Mouse (Mus musculus) Patski (cell line): ENCODE results near the gene Grik4. TPM values are rescaled to one million over a fixed set of nuclear protein-coding genes. Genes with fewer than 3 reads are reported as not detected.
"Not testable (repeated sequence)": the region's sequence is repeated elsewhere in the genome, so short reads cannot be mapped to it uniquely, and the experiment has no call there.

Source experiments
- ATAC-seq: fragments of 100-300 bp; one replicate; pipeline ENCODE4 v1.8.0; 2021
- CTCF ChIA-PET: fragments of 350-600 bp; sonication (Branson Sonifier 250); formaldehyde crosslinking; loops from one replicate; lab custom pipeline; 2022; ENCODE audit warnings: inconsistent platforms; lab: Charles Lee
- POLR2A ChIA-PET: fragments of 350-600 bp; sonication (Branson Sonifier 250); formaldehyde crosslinking; loops from one replicate; lab custom pipeline; 2022; ENCODE audit warnings: antibody characterized with exemption, inconsistent platforms; lab: Charles Lee
- DNase-seq: peaks from one replicate; pipeline ENCODE4 v3.0.0-alpha.2; 2011; ENCODE audit warnings: low read depth, low spot score
- H3K27me3 ChIP-seq: fragments of 371-371 bp; one replicate; pipeline ENCODE4 v1.5.1; 2021
- CTCF ChIP-seq: fragments of 100-300 bp; IDR thresholded peaks from one replicate; pipeline ENCODE4 v1.5.1; 2021
- in situ Hi-C: fragments of 300-500 bp; cut with MboI; formaldehyde crosslinking; loops from 3 replicates; pipeline ENCODE4 v1.11.1; 2018; ENCODE audit warnings: low pct_unique_long_range_greater_than_20kb, mixed read lengths
- polyA plus RNA-seq: library from polyadenylated mRNA; unstranded; gene quantifications from one replicate; pipeline ENCODE4 v1.2.3, GENCODE M21; 2021

Grik4 gene
- polyA plus RNA-seq, 1 experiment from 2014 or later = 0.09 TPM

- H3K27me3 ChIP-seq = peaks cover 58% of the 10 kb centered on the region
- POLR2A ChIA-PET = no interaction called here
- CTCF ChIA-PET = interaction anchor here (1.1 kb wide), 1 partner anchor 159 kb away, joined by 3 read pairs; the partner anchor contains the start of gene Grik4
- in situ Hi-C loops = loop anchor here (5.0 kb wide), 1 partner anchor 157 kb away; the partner anchor contains the start of gene Grik4
- DNase-seq (no peak), ATAC-seq (no peak)
- no peak for TF ChIP-seq CTCF
Observed at GRCm38 (mm10) chr9:42785173-42785830, 159.0 kb downstream of the Grik4 start.

DNA sequence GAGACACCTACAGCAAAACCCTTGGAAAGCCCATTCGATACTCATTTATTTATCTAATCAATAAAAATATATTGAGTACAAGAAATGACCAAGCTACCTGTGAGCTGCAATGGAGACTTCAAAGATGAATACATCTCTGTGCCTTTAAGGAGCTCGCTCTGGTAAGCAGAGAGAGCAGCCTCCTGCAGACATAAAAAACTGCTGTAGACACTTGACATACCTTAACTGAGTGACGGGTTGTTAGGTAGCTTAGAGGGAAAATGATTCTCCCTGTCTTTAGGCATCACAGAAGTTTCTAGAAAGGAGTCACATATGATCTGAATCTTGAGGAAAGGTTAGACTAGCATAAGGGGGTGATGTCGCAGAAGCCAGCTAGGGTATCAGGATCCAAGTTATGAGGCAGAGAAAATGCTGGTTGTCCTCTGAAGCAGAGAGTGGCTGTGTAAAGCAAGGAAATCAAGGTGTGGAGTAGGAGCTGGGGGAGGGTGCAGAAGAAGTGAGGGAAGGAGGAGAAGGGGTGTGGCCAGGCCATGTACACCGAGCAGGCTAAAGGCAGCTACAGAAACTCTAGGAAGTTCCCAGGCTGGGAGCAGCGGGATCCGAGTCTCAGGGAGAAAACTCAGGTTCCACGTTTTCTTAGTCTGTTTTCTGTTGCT lies 160.9 kb downstream of the Grik4 start:
- POLR2A ChIA-PET = no interaction called here
- DNase-seq = no peak
- in situ Hi-C loops = no loop called here
- CTCF ChIA-PET = no interaction called here
- peaks cover 48% of the 10 kb centered on the region for H3K27me3 ChIP-seq
- no peak for ATAC-seq
- TF ChIP-seq CTCF = no peak

GRCm38 (mm10) chr9:42778471-42779263 lies 165.6 kb downstream of the Grik4 start:
- POLR2A ChIA-PET, in situ Hi-C loops, DNase-seq, ATAC-seq: not testable (repeated sequence)
- H3K27me3 ChIP-seq = peaks cover 30% of the 10 kb centered on the region
- CTCF ChIA-PET = interaction anchor here (1.3 kb wide), 1 partner anchor 10 kb away, joined by 3 read pairs; no protein-coding TSS in a partner anchor

GRCm38 (mm10) chr9:42777913-42778312 lies 166.4 kb downstream of the Grik4 start:
- no peak for ATAC-seq
- in situ Hi-C loops = no loop called here
- H3K27me3 ChIP-seq = peaks cover 27% of the 10 kb centered on the region
- no peak for TF ChIP-seq CTCF
- no peak for DNase-seq
- ChIA-PET CTCF (no interaction called here), POLR2A (no interaction called here)

DNA sequence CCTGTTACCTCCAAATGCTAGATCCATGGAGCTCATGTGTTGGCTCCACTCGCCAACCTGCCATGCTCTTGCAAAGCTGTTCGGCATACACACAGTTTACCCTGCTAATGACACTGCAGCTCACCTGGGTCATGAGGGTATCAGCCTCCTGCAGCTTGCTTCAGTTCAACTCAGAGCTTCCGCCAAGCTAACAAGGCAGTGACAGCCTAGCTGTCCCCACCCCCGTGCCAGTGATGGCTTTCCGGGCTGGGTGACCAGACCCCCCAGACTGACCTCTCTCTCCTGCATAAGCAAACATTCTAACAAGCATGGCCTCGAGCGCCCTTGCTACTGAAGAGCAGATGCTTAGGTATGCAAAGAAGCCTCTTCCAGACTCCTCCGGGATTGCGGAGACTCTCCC lies 167.5 kb downstream of the Grik4 start:
- no peak for TF ChIP-seq CTCF
- in situ Hi-C loops = no loop called here
- ChIA-PET POLR2A (no interaction called here), CTCF (no interaction called here)
- H3K27me3 ChIP-seq = peaks cover 20% of the 10 kb centered on the region
- DNase-seq (no peak), ATAC-seq (no peak)

DNA sequence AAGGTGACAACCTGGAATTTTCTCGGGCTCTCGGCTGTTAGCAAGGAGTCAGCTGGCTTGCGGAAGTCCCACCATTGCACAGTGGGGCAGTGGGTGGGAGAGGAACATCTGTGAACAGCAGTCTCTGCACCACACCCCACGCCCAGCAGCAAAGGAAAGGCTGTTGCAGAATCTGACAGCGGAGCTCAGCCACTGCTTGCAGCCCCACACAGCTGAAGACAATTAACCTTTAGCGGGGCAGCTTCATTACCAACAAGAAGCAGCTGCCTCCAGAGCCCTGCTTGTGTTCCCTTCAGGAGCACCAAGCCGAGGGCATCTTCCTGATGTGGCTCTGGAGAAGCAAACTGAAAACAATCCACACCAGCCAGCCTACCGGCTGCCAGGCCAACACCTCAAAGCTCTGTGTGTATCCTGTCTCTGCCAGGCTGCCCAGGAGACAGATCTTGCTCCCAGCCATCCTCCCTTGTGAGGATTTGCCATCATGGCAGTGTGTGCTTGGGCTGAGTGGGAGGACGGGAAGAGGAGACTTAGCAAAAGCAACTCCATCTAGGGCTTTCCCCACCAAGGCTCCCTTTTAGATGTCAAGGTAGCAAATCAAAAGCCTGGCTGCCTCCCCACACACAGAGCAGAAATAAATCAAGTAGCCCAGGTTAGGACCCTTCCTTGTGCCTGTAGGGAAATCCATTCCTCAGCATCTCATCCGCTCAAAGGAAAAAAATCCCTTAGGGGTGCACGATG lies 179.3 kb downstream of the Grik4 start:
- ChIA-PET POLR2A (no interaction called here), CTCF (no interaction called here)
- ATAC-seq (no peak), DNase-seq (no peak)
- TF ChIP-seq CTCF = no peak
- in situ Hi-C loops = no loop called here
- H3K27me3 ChIP-seq = peaks cover 46% of the 10 kb centered on the region

DNA sequence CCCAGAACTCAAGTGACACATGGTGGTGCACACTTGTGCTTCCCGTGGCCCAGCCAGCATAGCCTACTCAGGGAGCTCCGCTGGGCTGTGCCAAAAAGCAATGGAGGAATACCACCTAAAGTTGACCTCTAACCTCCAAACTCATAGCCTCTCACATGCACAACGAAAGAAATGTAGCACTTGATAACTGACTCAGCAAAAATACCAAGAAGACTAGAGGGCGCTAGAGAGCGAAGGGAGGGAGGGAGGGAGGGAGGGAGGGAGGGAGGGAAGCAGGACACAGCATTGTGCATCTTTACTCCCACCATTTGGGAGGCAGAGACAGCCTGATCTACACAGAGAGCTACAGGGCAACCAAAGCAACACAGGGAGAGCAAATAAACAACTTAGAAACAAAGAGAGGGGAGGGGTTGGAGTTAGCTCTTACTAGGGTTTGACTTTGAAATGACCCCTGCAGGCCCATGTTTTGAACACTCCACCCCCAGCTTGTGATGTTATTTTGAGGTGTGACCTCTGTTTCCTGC lies 185.5 kb downstream of the Grik4 start:
- in situ Hi-C loops = no loop called here
- ATAC-seq (no peak), DNase-seq (no peak)
- ChIA-PET POLR2A (no interaction called here), CTCF (interaction anchor here (1.3 kb wide), 1 partner anchor 11 kb away, joined by 3 read pairs; no protein-coding TSS in a partner anchor)
- H3K27me3 ChIP-seq = peaks cover 38% of the 10 kb centered on the region
- TF ChIP-seq CTCF = no peak

GRCm38 (mm10) chr9:42757012-42757640 lies 187.2 kb downstream of the Grik4 start:
- DNase-seq = no peak

GRCm38 (mm10) chr9:42754699-42755098 lies 189.6 kb downstream of the Grik4 start:
- H3K27me3 ChIP-seq = peaks cover 27% of the 10 kb centered on the region
- ChIA-PET CTCF (no interaction called here), POLR2A (no interaction called here)
- no peak for TF ChIP-seq CTCF
- DNase-seq (no peak), ATAC-seq (no peak)
- in situ Hi-C loops = no loop called here

More at GRCm38 (mm10) chr9:42757012-42757640, 187.2 kb downstream of the Grik4 start:
- no peak for ATAC-seq
- TF ChIP-seq CTCF = no peak
- ChIA-PET CTCF (no interaction called here), POLR2A (no interaction called here)
- in situ Hi-C loops = no loop called here
- peaks cover 31% of the 10 kb centered on the region for H3K27me3 ChIP-seq
